Mouse (Mus musculus): ENCODE measurements around the gene Cnppd1. TPM values are rescaled to one million over a fixed set of nuclear protein-coding genes. Genes with fewer than 3 reads are reported as not detected.

Gene Cnppd1
- polyA plus RNA-seq (2012; rRNA removed) = 64.3 and 75.8 TPM in 2 replicates

GRCm38 (mm10) chr1:75142301-75143261, at the start of gene Cnppd1, which contains the start of gene Retreg2:
Cnppd1 (minus strand) TSS chr1:75142711.
Retreg2 (plus strand) TSS chr1:75142778.

DNA sequence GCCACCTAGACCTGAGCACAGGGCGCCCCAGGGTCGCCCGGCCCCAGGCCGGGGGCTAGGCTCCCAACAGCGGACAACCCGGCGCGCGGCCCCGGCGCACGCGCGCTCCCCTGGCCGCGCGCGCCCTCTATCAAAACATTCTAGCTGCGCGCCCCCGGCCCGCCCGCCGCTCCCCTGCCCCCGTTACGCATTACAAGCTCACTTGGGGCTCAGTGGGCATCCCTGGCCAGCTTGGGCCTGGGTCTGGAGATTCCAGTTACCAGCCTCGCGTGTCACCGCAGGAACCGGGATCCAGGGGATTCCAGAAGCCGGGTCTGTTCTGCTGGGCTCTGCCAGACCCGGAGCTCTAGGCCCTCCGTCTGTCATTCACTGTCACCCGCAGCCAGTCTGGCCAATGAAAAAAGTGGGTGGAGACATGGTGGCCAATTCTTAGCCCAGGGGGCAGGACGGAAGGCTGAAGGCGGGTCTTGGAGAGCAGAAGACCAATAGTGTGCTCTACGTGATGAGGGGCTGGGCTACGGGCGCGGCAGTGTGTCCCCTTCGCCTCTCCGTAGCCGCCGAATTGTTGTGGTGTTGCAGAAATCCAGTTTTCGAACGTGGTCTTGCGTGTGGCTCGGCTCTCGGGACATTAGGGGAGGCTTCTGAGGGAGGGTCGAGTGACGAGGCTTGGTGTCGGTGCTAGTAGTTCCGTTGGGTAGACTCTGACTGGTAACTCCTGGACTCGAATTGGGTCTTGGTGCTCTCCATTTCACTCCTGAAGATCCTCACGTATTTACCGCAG, 49.3 kb upstream of the Cnppd1 start, which contains the start of the genes Ankzf1 and Atg9a:
TSS of gene Ankzf1 (plus strand) at position 530 of the 781 bp plus-strand sequence.
TSS of gene Atg9a (minus strand) at position 575 of the 781 bp plus-strand sequence.

GRCm38 (mm10) chr1:75180105-75180590, 37.6 kb upstream of the Cnppd1 start, which contains the start of gene Abcb6:
Abcb6 (minus strand) TSS chr1:75180392.

GRCm38 (mm10) chr1:75168472-75169464, 26.3 kb upstream of the Cnppd1 start, which contains the start of gene Zfand2b:
Zfand2b (plus strand) TSS chr1:75168646.

GRCm38 (mm10) chr1:75133421-75134207, 8.9 kb downstream of the Cnppd1 start, which contains the start of gene Slc23a3:
Slc23a3 (minus strand) TSS chr1:75133890.

DNA sequence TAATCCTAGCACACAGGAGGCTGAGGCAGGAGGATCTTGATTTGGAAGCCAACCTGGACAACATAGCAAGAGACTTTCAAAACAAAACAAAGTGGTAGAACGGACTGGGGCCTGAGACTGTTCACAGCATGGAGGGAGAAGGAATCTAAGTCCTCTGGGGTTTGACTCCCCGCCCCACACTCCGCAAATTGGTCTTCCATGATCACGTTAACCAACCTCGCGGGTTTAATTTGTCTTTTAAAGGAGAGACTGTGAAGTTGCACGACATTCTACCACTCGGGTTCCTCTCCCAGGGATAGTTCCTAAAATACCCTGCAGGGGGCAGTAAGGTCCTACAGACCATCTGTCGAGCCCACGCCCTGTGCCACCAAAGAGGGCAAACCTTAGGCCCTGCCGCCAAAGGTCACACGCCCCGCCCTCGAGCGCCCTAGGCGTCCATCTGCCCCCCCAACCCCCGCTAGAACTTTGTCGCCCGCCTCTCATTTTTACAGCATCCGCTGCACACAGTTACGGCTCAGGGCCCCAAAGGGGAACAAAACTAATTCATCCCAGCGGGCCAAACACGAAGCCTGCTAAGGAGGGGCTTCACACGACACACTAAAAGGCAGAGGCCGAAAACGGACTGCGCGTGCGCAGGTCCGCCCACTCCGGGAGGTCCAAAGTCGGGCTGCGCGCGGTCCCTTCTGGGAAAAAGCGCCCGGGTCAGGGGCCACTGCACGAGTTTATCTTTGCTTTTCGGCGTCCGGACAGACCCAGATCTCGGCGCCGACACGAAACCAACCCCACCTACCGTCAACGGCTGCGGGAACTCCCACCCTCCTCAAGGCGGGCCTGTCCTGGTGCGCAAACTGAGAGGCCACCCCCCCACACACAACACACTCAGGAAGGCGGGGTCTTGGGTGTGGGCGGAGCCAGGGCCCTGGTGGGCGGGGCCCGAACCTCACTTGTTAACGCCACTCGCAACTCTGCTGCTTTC, 17.9 kb downstream of the Cnppd1 start, which contains the start of gene Nhej1:
TSS of gene Nhej1 (minus strand) at position 855 of the 976 bp plus-strand sequence.

Other genes with a start within 250 kb of the Cnppd1 start
- gene Cryba2, start 249.6 kb downstream of the Cnppd1 start, polyA plus RNA-seq (2012; rRNA removed) = not detected in 2 replicates
- 17.8 and 21.0 TPM in 2 replicates for gene Cfap65, start 207.1 kb downstream of the Cnppd1 start, polyA plus RNA-seq (2012; rRNA removed)
- gene Ihh, start 191.0 kb downstream of the Cnppd1 start, polyA plus RNA-seq (2012; rRNA removed) = 154 and 177 TPM in 2 replicates
- gene Nhej1, start 17.5 kb downstream of the Cnppd1 start, polyA plus RNA-seq (2012; rRNA removed) = 2.1 and 3.5 TPM in 2 replicates
- gene Slc23a3, start 8.8 kb downstream of the Cnppd1 start, polyA plus RNA-seq (2012; rRNA removed) = 3.9 and 5.1 TPM in 2 replicates
- gene Retreg2, start 67 bp upstream of the Cnppd1 start, polyA plus RNA-seq (2012; rRNA removed) = 186 and 202 TPM in 2 replicates
- gene Zfand2b, start 25.9 kb upstream of the Cnppd1 start, polyA plus RNA-seq (2012; rRNA removed) = 66.6 and 67.1 TPM in 2 replicates
- 30.3 and 33.2 TPM in 2 replicates for gene Abcb6, start 37.7 kb upstream of the Cnppd1 start, polyA plus RNA-seq (2012; rRNA removed)
- gene Ankzf1, start 49.4 kb upstream of the Cnppd1 start, polyA plus RNA-seq (2012; rRNA removed) = 19.0 and 20.5 TPM in 2 replicates
- gene Atg9a, start 49.5 kb upstream of the Cnppd1 start, polyA plus RNA-seq (2012; rRNA removed) = 71.9 and 76.6 TPM in 2 replicates
- 14.4 and 16.6 TPM in 2 replicates for gene Glb1l, start 68.1 kb upstream of the Cnppd1 start, polyA plus RNA-seq (2012; rRNA removed)
- 151 and 159 TPM in 2 replicates for gene Stk16, start 68.1 kb upstream of the Cnppd1 start, polyA plus RNA-seq (2012; rRNA removed)
- 13.2 and 18.2 TPM in 2 replicates for gene Tuba4a, start 77.2 kb upstream of the Cnppd1 start, polyA plus RNA-seq (2012; rRNA removed)
- gene A630095N17Rik, start 89.4 kb upstream of the Cnppd1 start, polyA plus RNA-seq (2012; rRNA removed) = not detected in 2 replicates
- gene Dnajb2, start 93.7 kb upstream of the Cnppd1 start, polyA plus RNA-seq (2012; rRNA removed) = 65.5 and 66.2 TPM in 2 replicates
- gene Ptprn, start 121.8 kb upstream of the Cnppd1 start, polyA plus RNA-seq (2012; rRNA removed) = 4.9 and 5.2 TPM in 2 replicates
- not detected in 2 replicates for gene Resp18, start 135.7 kb upstream of the Cnppd1 start, polyA plus RNA-seq (2012; rRNA removed)
- 237 and 252 TPM in 2 replicates for gene Dnpep, start 175.3 kb upstream of the Cnppd1 start, polyA plus RNA-seq (2012; rRNA removed)
- gene Des, start 217.6 kb upstream of the Cnppd1 start, polyA plus RNA-seq (2012; rRNA removed) = 181 and 202 TPM in 2 replicates
- gene Speg, start 232.6 kb upstream of the Cnppd1 start, polyA plus RNA-seq (2012; rRNA removed) = 97.8 and 125 TPM in 2 replicates

All from ovary, adult 2 months (tissue).